Mouse (Mus musculus) midbrain, postnatal 0 days (tissue): Measurements from ENCODE around the gene Cbarp. TPM values are rescaled to one million over a fixed set of nuclear protein-coding genes. Genes with fewer than 3 reads are reported as not detected.

Source experiments
- ATAC-seq: fragments of 200-750 bp; cut with Nextera tagmentation; 2 replicates; pipeline ENCODE4 v1.8.0; 2017; ENCODE audit warnings: moderate number of reproducible peaks, mild to moderate bottlenecking, moderate TSS enrichment, moderate library complexity; ENCODE audit not compliant: low FRiP score
- DNase-seq: peaks from one replicate; pipeline ENCODE4 v3.0.0-alpha.2; 2015; ENCODE audit warnings: low spot score
- H3K27ac ChIP-seq: fragments of 300-500 bp; sonication (generic); 2 replicates; pipeline ENCODE4 v1.5.1; 2014; ENCODE audit warnings: low read depth, mild to moderate bottlenecking, low read length, mixed read lengths
- H3K27me3 ChIP-seq: fragments of 300-500 bp; sonication (generic); 2 replicates; pipeline ENCODE4 v1.6.1; 2014; ENCODE audit warnings: low read length, control low read depth, mixed read lengths; ENCODE audit not compliant: insufficient read depth
- H3K36me3 ChIP-seq: fragments of 300-500 bp; sonication (generic); 2 replicates; pipeline ENCODE4 v1.6.1; 2014; ENCODE audit warnings: low read length, control low read depth, mixed read lengths; ENCODE audit not compliant: insufficient read depth
- H3K4me1 ChIP-seq: fragments of 300-500 bp; sonication (generic); 2 replicates; pipeline ENCODE4 v1.6.1; 2014; ENCODE audit warnings: mild to moderate bottlenecking, control low read depth, antibody characterized with exemption, low read length, mixed read lengths; ENCODE audit not compliant: insufficient read depth
- H3K4me2 ChIP-seq: fragments of 300-500 bp; sonication (generic); 2 replicates; pipeline ENCODE4 v1.6.1; 2014; ENCODE audit warnings: low read depth, mild to moderate bottlenecking, low read length, mixed read lengths; ENCODE audit not compliant: poor library complexity, severe bottlenecking
- H3K4me3 ChIP-seq: fragments of 300-500 bp; sonication (generic); 2 replicates; pipeline ENCODE4 v1.5.1; 2014; ENCODE audit warnings: low read depth, mild to moderate bottlenecking, low read length, moderate library complexity
- H3K9ac ChIP-seq: fragments of 300-500 bp; sonication (generic); replicated peaks from 2 replicates; pipeline ENCODE4 v1.6.1; 2014; ENCODE audit warnings: mild to moderate bottlenecking, low read length, moderate library complexity, mixed read lengths; ENCODE audit not compliant: poor library complexity, severe bottlenecking
- H3K9me3 ChIP-seq: fragments of 300-500 bp; sonication (generic); 2 replicates; pipeline ENCODE4 v1.6.1; 2016; ENCODE audit warnings: low read length, control low read depth
- CTCF ChIP-seq: IDR thresholded peaks from 2 replicates; pipeline ENCODE4 v1.5.1; 2016; ENCODE audit warnings: antibody characterized with exemption, mild to moderate bottlenecking
- WGBS: fragments of 180-500 bp; shearing (Covaris S2); extraction: QIAGEN DNeasy Blood & Tissue Kit; methylation state at CpG from one replicate; pipeline ENCODE4 v1.1.7; 2014; 5-methylcytosine and 5-hydroxymethylcytosine counted together
- polyA plus RNA-seq: library from polyadenylated mRNA; unstranded; fragments of >200 nt; fragmentation: Nextera tagmentation; extraction: Ambion mirVana; gene quantifications from 2 replicates; pipeline ENCODE4 v1.2.1, GENCODE M21; 2015
- total RNA-seq: library from RNA; depleted of rRNA; stranded (reverse); fragments of >200 nt; gene quantifications from 2 replicates; pipeline ENCODE4 v1.2.3, GENCODE M21; 2014; rRNA removed

Gene Cbarp
- total and polyA plus RNA-seq, 2 experiments from 2014 or later, result 120 to 273 TPM

DNA sequence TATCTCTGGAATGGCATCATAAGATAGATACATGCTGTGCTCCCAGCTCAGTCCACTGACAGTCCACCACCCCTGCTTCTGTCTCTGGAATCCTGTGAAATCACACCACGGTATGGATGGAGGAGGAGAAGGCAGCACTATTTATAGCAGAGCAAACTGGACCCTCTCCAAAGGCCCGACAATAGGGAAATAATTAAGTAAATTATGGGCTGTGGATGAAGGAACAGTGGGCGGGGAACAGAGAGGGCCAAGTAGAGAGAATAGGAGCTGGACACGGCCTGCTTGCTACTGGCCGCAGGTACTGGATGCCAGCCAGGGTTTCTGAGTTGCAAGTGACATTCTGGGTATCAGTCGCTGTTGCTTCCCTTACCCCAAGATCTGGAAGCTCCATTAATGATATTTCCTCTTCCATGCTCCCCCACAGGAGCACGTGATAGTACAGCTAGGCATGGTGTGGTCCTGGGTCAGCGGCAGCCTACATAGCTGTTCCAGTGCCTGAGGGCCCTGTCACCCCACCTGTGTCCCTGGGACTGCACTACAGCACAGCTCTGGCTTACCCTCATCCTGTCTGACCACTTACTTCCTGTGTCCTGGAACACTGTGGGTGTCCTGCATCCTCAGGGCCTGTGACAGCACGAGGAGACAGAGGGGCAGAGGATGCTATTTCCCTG, 55.7 kb downstream of the Cbarp start:
- no peak for DNase-seq
- Histone ChIP-seq H3K9me3 (no peaks in the 10 kb centered on the region), H3K4me1 (no peaks in the 10 kb centered on the region), H3K27ac (no peak overlapping the region), H3K36me3 (peaks cover 42% of the 10 kb centered on the region), H3K27me3 (no peaks in the 10 kb centered on the region), H3K4me3 (no peak overlapping the region), H3K4me2 (no peak overlapping the region), H3K9ac (no peak overlapping the region)
- ATAC-seq, result no peak
- 84% methylated on average over 9 of the region's 9 CpGs for WGBS
- no peak for TF ChIP-seq CTCF

DNA sequence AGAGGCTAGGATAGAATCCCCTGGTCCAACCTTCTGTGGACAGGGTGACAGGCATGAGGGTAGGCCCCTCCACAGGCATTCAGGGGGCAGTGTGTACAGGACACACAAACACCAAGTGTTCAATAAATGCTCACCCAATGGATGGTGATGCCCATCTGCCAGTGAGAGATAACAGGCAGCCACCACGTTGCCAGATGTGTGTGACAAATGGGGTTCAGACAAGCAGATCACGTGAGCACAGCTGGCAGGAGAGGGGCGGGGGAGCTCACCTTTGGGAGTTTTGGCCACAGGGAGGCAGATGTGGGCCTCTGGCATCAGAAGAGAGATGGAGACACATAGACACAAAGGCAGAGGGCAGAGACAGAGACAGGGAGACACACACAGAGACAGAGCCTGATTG, 59.6 kb downstream of the Cbarp start:
- Histone ChIP-seq H3K27ac (no peak overlapping the region), H3K9ac (no peak overlapping the region), H3K36me3 (peaks cover 54% of the 10 kb centered on the region), H3K4me2 (no peak overlapping the region), H3K9me3 (no peaks in the 10 kb centered on the region), H3K4me1 (no peaks in the 10 kb centered on the region), H3K4me3 (no peak overlapping the region), H3K27me3 (no peaks in the 10 kb centered on the region)
- 87% methylated on average over 3 of the region's 3 CpGs for WGBS
- no peak for ATAC-seq
- TF ChIP-seq CTCF, result no peak
- no peak for DNase-seq

Other genes with a start within 250 kb of the Cbarp start
Only the 30 nearest of the 33 such genes appear.
- gene Gm26602, start 230.0 kb downstream of the Cbarp start, total RNA-seq, result not detected in 2 replicates
- 7.4 and 17.3 TPM in 2 replicates for gene Gm26602, start 230.0 kb downstream of the Cbarp start, polyA plus RNA-seq
- gene Kiss1r, start 223.9 kb downstream of the Cbarp start, total RNA-seq, result 6.1 and 9.6 TPM in 2 replicates
- 4.4 and 5.5 TPM in 2 replicates for gene Kiss1r, start 223.9 kb downstream of the Cbarp start, polyA plus RNA-seq
- gene R3hdm4, start 219.6 kb downstream of the Cbarp start, total RNA-seq, result 108 and 118 TPM in 2 replicates
- gene R3hdm4, start 219.6 kb downstream of the Cbarp start, polyA plus RNA-seq, result 301 and 323 TPM in 2 replicates
- gene Arid3a, start 213.8 kb downstream of the Cbarp start, total RNA-seq, result 9.0 and 9.5 TPM in 2 replicates
- gene Arid3a, start 213.8 kb downstream of the Cbarp start, polyA plus RNA-seq, result 3.1 and 3.3 TPM in 2 replicates
- 72.6 and 87.6 TPM in 2 replicates for gene Wdr18, start 180.7 kb downstream of the Cbarp start, total RNA-seq
- gene Wdr18, start 180.7 kb downstream of the Cbarp start, polyA plus RNA-seq, result 102 and 116 TPM in 2 replicates
- gene Grin3b, start 170.1 kb downstream of the Cbarp start, total RNA-seq, result 0.42 and 2.2 TPM in 2 replicates
- gene Grin3b, start 170.1 kb downstream of the Cbarp start, polyA plus RNA-seq, result 0.11 and 0.21 TPM in 2 replicates
- gene Tmem259, start 156.5 kb downstream of the Cbarp start, total RNA-seq, result 134 and 172 TPM in 2 replicates
- gene Tmem259, start 156.5 kb downstream of the Cbarp start, polyA plus RNA-seq, result 26.2 and 29.3 TPM in 2 replicates
- gene Cnn2, start 152.3 kb downstream of the Cbarp start, total RNA-seq, result 14.8 and 19.5 TPM in 2 replicates
- gene Cnn2, start 152.3 kb downstream of the Cbarp start, polyA plus RNA-seq, result 12.6 and 12.8 TPM in 2 replicates
- 9.3 TPM in 2 replicates for gene Abca7, start 144.3 kb downstream of the Cbarp start, total RNA-seq
- 1.7 and 1.9 TPM in 2 replicates for gene Abca7, start 144.3 kb downstream of the Cbarp start, polyA plus RNA-seq
- gene Arhgap45, start 124.2 kb downstream of the Cbarp start, total RNA-seq, result 1.7 and 2.4 TPM in 2 replicates
- gene Arhgap45, start 124.2 kb downstream of the Cbarp start, polyA plus RNA-seq, result 1.2 and 1.6 TPM in 2 replicates
- gene Polr2e, start 101.0 kb downstream of the Cbarp start, total RNA-seq, result 66.4 and 76.0 TPM in 2 replicates
- 126 and 135 TPM in 2 replicates for gene Polr2e, start 101.0 kb downstream of the Cbarp start, polyA plus RNA-seq
- 350 TPM in 2 replicates for gene Gpx4, start 93.7 kb downstream of the Cbarp start, total RNA-seq
- gene Gpx4, start 93.7 kb downstream of the Cbarp start, polyA plus RNA-seq, result 635 and 741 TPM in 2 replicates
- gene Sbno2, start 35.3 kb downstream of the Cbarp start, total RNA-seq, result 24.3 TPM in 2 replicates
- gene Sbno2, start 35.3 kb downstream of the Cbarp start, polyA plus RNA-seq, result 7.6 TPM in 2 replicates
- 84.0 and 97.3 TPM in 2 replicates for gene Stk11, start 25.0 kb downstream of the Cbarp start, total RNA-seq
- gene Stk11, start 25.0 kb downstream of the Cbarp start, polyA plus RNA-seq, result 12.3 and 12.4 TPM in 2 replicates
- gene Atp5d, start 2.2 kb downstream of the Cbarp start, total RNA-seq, result 231 and 259 TPM in 2 replicates
- 607 and 661 TPM in 2 replicates for gene Atp5d, start 2.2 kb downstream of the Cbarp start, polyA plus RNA-seq
- 114 and 143 TPM in 2 replicates for gene Midn, start 7.4 kb upstream of the Cbarp start, total RNA-seq
- gene Midn, start 7.4 kb upstream of the Cbarp start, polyA plus RNA-seq, result 16.3 and 17.2 TPM in 2 replicates
- gene Cirbp, start 25.1 kb upstream of the Cbarp start, total RNA-seq, result 315 and 337 TPM in 2 replicates
- 760 and 829 TPM in 2 replicates for gene Cirbp, start 25.1 kb upstream of the Cbarp start, polyA plus RNA-seq
- 2.3 and 2.8 TPM in 2 replicates for gene 1600002K03Rik, start 32.1 kb upstream of the Cbarp start, total RNA-seq
- 4.1 and 5.3 TPM in 2 replicates for gene 1600002K03Rik, start 32.1 kb upstream of the Cbarp start, polyA plus RNA-seq
- 45.1 and 51.1 TPM in 2 replicates for gene Efna2, start 38.6 kb upstream of the Cbarp start, total RNA-seq
- gene Efna2, start 38.6 kb upstream of the Cbarp start, polyA plus RNA-seq, result 52.1 and 58.4 TPM in 2 replicates
- 45.1 and 60.9 TPM in 2 replicates for gene Mum1, start 85.6 kb upstream of the Cbarp start, total RNA-seq
- 42.4 and 49.6 TPM in 2 replicates for gene Mum1, start 85.6 kb upstream of the Cbarp start, polyA plus RNA-seq
- 193 and 201 TPM in 2 replicates for gene Ndufs7, start 108.3 kb upstream of the Cbarp start, total RNA-seq
- 358 and 388 TPM in 2 replicates for gene Ndufs7, start 108.3 kb upstream of the Cbarp start, polyA plus RNA-seq
- 12.5 and 14.3 TPM in 2 replicates for gene Gamt, start 120.2 kb upstream of the Cbarp start, total RNA-seq
- gene Gamt, start 120.2 kb upstream of the Cbarp start, polyA plus RNA-seq, result 16.8 and 19.6 TPM in 2 replicates
- 107 and 109 TPM in 2 replicates for gene Dazap1, start 120.7 kb upstream of the Cbarp start, total RNA-seq
- gene Dazap1, start 120.7 kb upstream of the Cbarp start, polyA plus RNA-seq, result 34.2 and 34.5 TPM in 2 replicates
- gene Rps15, start 151.6 kb upstream of the Cbarp start, total RNA-seq, result 971 and 1,162 TPM in 2 replicates
- 633 and 645 TPM in 2 replicates for gene Rps15, start 151.6 kb upstream of the Cbarp start, polyA plus RNA-seq
- gene Apc2, start 155.1 kb upstream of the Cbarp start, total RNA-seq, result 370 and 395 TPM in 2 replicates
- 95.3 and 110 TPM in 2 replicates for gene Apc2, start 155.1 kb upstream of the Cbarp start, polyA plus RNA-seq
- gene 2310011J03Rik, start 179.7 kb upstream of the Cbarp start, total RNA-seq, result 15.6 and 23.1 TPM in 2 replicates
- gene 2310011J03Rik, start 179.7 kb upstream of the Cbarp start, polyA plus RNA-seq, result 26.5 and 29.6 TPM in 2 replicates
- gene Pcsk4, start 188.7 kb upstream of the Cbarp start, total RNA-seq, result 5.2 and 7.5 TPM in 2 replicates
- gene Pcsk4, start 188.7 kb upstream of the Cbarp start, polyA plus RNA-seq, result 12.6 and 14.6 TPM in 2 replicates
- 3.8 and 5.3 TPM in 2 replicates for gene Reep6, start 189.1 kb upstream of the Cbarp start, total RNA-seq
- 7.0 and 7.8 TPM in 2 replicates for gene Reep6, start 189.1 kb upstream of the Cbarp start, polyA plus RNA-seq
- 0.71 and 0.77 TPM in 2 replicates for gene Adamtsl5, start 207.6 kb upstream of the Cbarp start, total RNA-seq
- 0.62 and 0.71 TPM in 2 replicates for gene Adamtsl5, start 207.6 kb upstream of the Cbarp start, polyA plus RNA-seq
- 17.5 and 23.1 TPM in 2 replicates for gene Plk5, start 215.6 kb upstream of the Cbarp start, total RNA-seq
- 12.5 and 12.8 TPM in 2 replicates for gene Plk5, start 215.6 kb upstream of the Cbarp start, polyA plus RNA-seq